In genomic region chr7:132806286-132806685, GRCm38 (mm10) we compare ENCODE assay signal across 8 mouse cellular contexts. TPM values are rescaled to one million over a fixed set of nuclear protein-coding genes. Genes with fewer than 3 reads are reported as not detected.
DNase-seq lines count a peak whose midpoint lies in the region; ATAC-seq and TF ChIP-seq lines count a peak whose summit lies in the region.

No protein-coding gene starts in this region.

- H3K4me1 ChIP-seq in lung, embryonic 14.5 days (ENCODE audit: insufficient read depth) = peaks cover 32% of the 10 kb centered on the region
- H3K4me1 ChIP-seq in hindbrain, postnatal 0 days (ENCODE audit: insufficient read depth, low read length) = peaks cover 41% of the 10 kb centered on the region
- H3K4me1 ChIP-seq in intestine, embryonic 15.5 days (replicated peaks) = peaks cover 90% of the 10 kb centered on the region

- no peak overlapping the region for H3K9ac ChIP-seq in lung, embryonic 14.5 days
- H3K9ac ChIP-seq in hindbrain, postnatal 0 days (replicated peaks; ENCODE audit: low read length) = no peak overlapping the region
- H3K9ac ChIP-seq in intestine, embryonic 15.5 days = no peak overlapping the region; the same call in 1 of the 2 replicates

- ATAC-seq in lung, embryonic 14.5 days (ENCODE audit: insufficient read depth) = no peak
- ATAC-seq in hindbrain, postnatal 0 days = peak; percentile 62
- ATAC-seq in intestine, embryonic 15.5 days = no peak

- no peak overlapping the region for H3K27ac ChIP-seq in lung, embryonic 14.5 days (ENCODE audit: low read depth)
- peak overlapping the region; percentile 98 for H3K27ac ChIP-seq in gastrocnemius, adult 2 months
- H3K27ac ChIP-seq in hindbrain, postnatal 0 days = peak overlapping the region; percentile 73
- no peak overlapping the region for H3K27ac ChIP-seq in intestine, embryonic 15.5 days

- TF ChIP-seq CTCF in lung, embryonic 14.5 days (IDR thresholded peaks at IDR 0.05; ENCODE audit: low read depth) = no peak
- TF ChIP-seq CTCF in gastrocnemius, adult 2 months (IDR thresholded peaks at IDR 0.05) = no peak
- peak; percentile 4; the same call in 1 of the 2 replicates for TF ChIP-seq CTCF in hindbrain, postnatal 0 days (IDR thresholded peaks at IDR 0.05; ENCODE audit: low read depth)

- DNase-seq in lung, embryonic 14.5 days = peak; percentile 28
- no peak for DNase-seq in lung, postnatal 25 days (ENCODE audit: low spot score)
- peak; percentile 87 for DNase-seq in cerebellum, adult 9-10 months
- DNase-seq in gastrocnemius, adult 2 months = peak; percentile 81
- peak; percentile 78 for DNase-seq in hindbrain, postnatal 0 days (ENCODE audit: low spot score)
- DNase-seq in MN1 (ENCODE audit: low spot score) = no peak
- no peak for DNase-seq in kidney, postnatal 25 days

- no peaks in the 10 kb centered on the region for H3K27me3 ChIP-seq in lung, embryonic 14.5 days (ENCODE audit: insufficient read depth, low read length)
- no peaks in the 10 kb centered on the region for H3K27me3 ChIP-seq in hindbrain, postnatal 0 days (ENCODE audit: insufficient read depth, low read length)
- H3K27me3 ChIP-seq in intestine, embryonic 15.5 days (replicated peaks) = no peaks in the 10 kb centered on the region

- 65% methylated on average over 5 of the region's 5 CpGs for WGBS in lung, embryonic 14.5 days
- WGBS in hindbrain, postnatal 0 days = 36% methylated on average over 5 of the region's 5 CpGs
- WGBS in intestine, embryonic 15.5 days = 53% methylated on average over 5 of the region's 5 CpGs

- intact Hi-C loops in gastrocnemius, adult 2 months (cut with DNase I) = loop anchor here (5.0 kb wide), 1 partner anchor 39 kb away; no protein-coding TSS in a partner anchor

- H3K9me3 ChIP-seq in lung, embryonic 14.5 days (ENCODE audit: low read depth, low read length) = no peaks in the 10 kb centered on the region
- H3K9me3 ChIP-seq in hindbrain, postnatal 0 days (ENCODE audit: low read length) = no peaks in the 10 kb centered on the region
- no peaks in the 10 kb centered on the region for H3K9me3 ChIP-seq in intestine, embryonic 15.5 days

- H3K4me3 ChIP-seq in lung, embryonic 14.5 days (ENCODE audit: low read depth, low read length) = no peak overlapping the region
- H3K4me3 ChIP-seq in gastrocnemius, adult 2 months = peak overlapping the region; percentile 43
- no peak overlapping the region for H3K4me3 ChIP-seq in hindbrain, postnatal 0 days (ENCODE audit: low read length)
- no peak overlapping the region for H3K4me3 ChIP-seq in intestine, embryonic 15.5 days (replicated peaks)

- H3K36me3 ChIP-seq in lung, embryonic 14.5 days (ENCODE audit: insufficient read depth) = no peaks in the 10 kb centered on the region
- H3K36me3 ChIP-seq in hindbrain, postnatal 0 days (ENCODE audit: insufficient read depth, low read length) = no peaks in the 10 kb centered on the region
- H3K36me3 ChIP-seq in intestine, embryonic 15.5 days = no peaks in the 10 kb centered on the region

- H3K4me2 ChIP-seq in lung, embryonic 14.5 days = no peak overlapping the region
- no peak overlapping the region for H3K4me2 ChIP-seq in hindbrain, postnatal 0 days (ENCODE audit: low read depth, low read length)
- H3K4me2 ChIP-seq in intestine, embryonic 15.5 days (replicated peaks) = no peak overlapping the region

RNA-seq across cellular contexts. Expression of gene Fam53b, which starts 7.4 kb away (rescaled TPM):
- polyA plus RNA-seq in lung, embryonic 14.5 days (2014; fragmentation: Nextera tagmentation; extraction: Ambion mirVana) = 31.2 and 32.4 TPM in 2 replicates
- total RNA-seq in gastrocnemius, adult 2 months (2021) = 10 to 100 TPM; 15.3 to 27.4 TPM
- 20.9 and 21.0 TPM in 2 replicates for total RNA-seq in hindbrain, postnatal 0 days (2014; rRNA removed)
- polyA plus RNA-seq in hindbrain, postnatal 0 days (2015; fragmentation: Nextera tagmentation; extraction: Ambion mirVana) = 10.2 and 12.9 TPM in 2 replicates
- 17.9 and 19.1 TPM in 2 replicates for polyA plus RNA-seq in intestine, embryonic 15.5 days (2015; fragmentation: Nextera tagmentation; extraction: Ambion mirVana)

RNA-seq across cellular contexts. Expression of gene Eef1akmt2, which starts 46.2 kb away (rescaled TPM):
- 55.6 and 61.8 TPM in 2 replicates for polyA plus RNA-seq in lung, embryonic 14.5 days (2014; fragmentation: Nextera tagmentation; extraction: Ambion mirVana)
- total RNA-seq in gastrocnemius, adult 2 months (2021) = 1 to 10 TPM; 5.9 to 6.2 TPM
- 22.5 and 34.0 TPM in 2 replicates for total RNA-seq in hindbrain, postnatal 0 days (2014; rRNA removed)
- 76.7 and 78.2 TPM in 2 replicates for polyA plus RNA-seq in hindbrain, postnatal 0 days (2015; fragmentation: Nextera tagmentation; extraction: Ambion mirVana)
- 60.7 and 64.4 TPM in 2 replicates for polyA plus RNA-seq in intestine, embryonic 15.5 days (2015; fragmentation: Nextera tagmentation; extraction: Ambion mirVana)

RNA-seq across cellular contexts. Expression of gene Abraxas2, which starts 52.7 kb away (rescaled TPM):
- 37.4 and 39.6 TPM in 2 replicates for polyA plus RNA-seq in lung, embryonic 14.5 days (2014; fragmentation: Nextera tagmentation; extraction: Ambion mirVana)
- 10 to 100 TPM; 24.0 to 24.1 TPM for total RNA-seq in gastrocnemius, adult 2 months (2021)
- total RNA-seq in hindbrain, postnatal 0 days (2014; rRNA removed) = 22.2 and 23.6 TPM in 2 replicates
- polyA plus RNA-seq in hindbrain, postnatal 0 days (2015; fragmentation: Nextera tagmentation; extraction: Ambion mirVana) = 33.1 and 36.4 TPM in 2 replicates
- 30.3 and 36.9 TPM in 2 replicates for polyA plus RNA-seq in intestine, embryonic 15.5 days (2015; fragmentation: Nextera tagmentation; extraction: Ambion mirVana)

Comparison
In these comparisons a context has a peak if more than half of its experiments do, and no peak if none do; other contexts are left out.
1. DNase-seq: peak in lung, embryonic 14.5 days (single experiment), cerebellum, adult 9-10 months (single experiment), gastrocnemius, adult 2 months (single experiment) and hindbrain, postnatal 0 days (single experiment); none in lung, postnatal 25 days (single experiment), MN1 (single experiment) and kidney, postnatal 25 days (0 of 2).
2. H3K27ac ChIP-seq: peak in gastrocnemius, adult 2 months (single experiment) and hindbrain, postnatal 0 days (single experiment); none in lung, embryonic 14.5 days (single experiment) and intestine, embryonic 15.5 days (single experiment).